Mouse (Mus musculus) urinary bladder, postnatal 10 days (tissue): ENCODE data around the gene Gp9.
"Not testable (repeated sequence)": the region's sequence is repeated elsewhere in the genome, so short reads cannot be mapped to it uniquely, and the experiment has no call there.

Source experiments
- DNase-seq: peaks from one replicate; pipeline ENCODE4 v3.0.0; 2022; ENCODE audit warnings: low spot score

Gene Gp9

DNA sequence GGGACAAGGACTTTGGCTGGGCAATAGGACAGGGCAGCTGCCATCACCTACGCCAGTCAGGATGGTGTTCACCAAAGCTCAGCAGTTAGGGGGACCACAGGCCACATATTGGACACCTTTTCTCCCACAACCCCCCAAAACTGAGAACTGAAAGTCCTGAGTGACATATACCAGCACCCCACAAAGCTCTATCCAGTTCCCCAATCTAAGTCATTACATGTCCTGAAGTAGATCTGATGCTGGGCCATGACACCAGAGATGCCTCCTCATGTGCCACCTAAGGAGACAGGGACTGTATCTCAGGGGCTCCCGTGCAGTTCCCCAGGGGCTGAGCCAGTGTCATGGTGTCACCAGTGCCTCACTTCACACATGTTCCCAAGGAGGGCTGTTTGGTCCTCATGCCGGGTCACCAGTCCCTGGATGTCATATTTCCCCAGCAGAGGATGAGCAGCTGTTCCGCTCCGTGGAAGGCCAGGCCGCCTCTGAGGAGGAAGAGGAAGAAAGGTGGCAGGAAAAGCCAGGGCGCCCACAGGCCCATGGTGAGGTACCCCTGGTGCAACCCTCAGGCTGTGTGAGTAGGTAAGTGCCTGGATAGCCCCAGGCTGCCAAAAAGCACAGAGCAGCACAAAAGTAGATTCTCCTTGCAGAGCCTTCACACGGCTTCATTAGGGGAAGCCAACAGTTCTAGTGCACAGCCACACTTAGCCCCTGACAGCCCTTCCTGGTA lies 27.5 kb upstream of the Gp9 start:
- no peak for DNase-seq

DNA sequence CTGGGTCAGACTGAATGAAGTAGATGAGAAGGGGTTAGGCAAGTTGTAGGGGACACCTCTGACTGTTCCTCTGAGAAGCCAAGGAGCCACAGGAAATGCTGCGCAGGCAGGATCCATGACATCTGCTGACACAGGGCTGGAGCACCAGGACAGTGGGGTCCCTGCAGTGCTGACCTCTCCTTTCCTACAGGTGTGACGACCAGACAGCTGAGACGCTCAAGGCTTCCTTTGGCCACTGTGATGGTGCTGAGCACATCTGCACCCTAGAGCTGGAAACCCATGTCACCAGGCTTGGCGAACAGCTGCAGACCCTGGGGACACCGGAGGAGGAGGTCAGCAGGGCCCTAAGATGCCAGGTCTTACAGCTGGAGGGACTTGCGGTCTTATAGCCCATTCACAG lies 26.3 kb upstream of the Gp9 start:
- no peak for DNase-seq

DNA sequence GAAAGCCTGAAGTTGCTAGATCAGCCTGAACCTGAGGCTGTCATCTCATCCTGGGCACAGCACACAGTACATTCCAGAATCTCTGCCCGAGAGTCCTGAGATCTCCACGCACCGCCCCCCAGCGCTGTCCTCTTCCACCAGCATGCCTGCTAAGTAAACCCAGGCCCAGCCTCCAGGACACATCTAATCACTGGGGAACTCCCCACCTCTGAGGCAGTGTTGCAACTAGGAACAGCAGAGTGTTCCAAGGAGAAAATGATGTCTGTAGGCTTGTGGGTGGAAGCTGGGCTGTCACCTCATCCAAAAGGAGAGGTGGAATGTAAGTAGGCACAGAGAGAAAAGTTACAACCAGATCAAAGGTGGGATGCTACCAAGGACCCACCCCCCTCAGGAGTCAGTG lies 22.7 kb upstream of the Gp9 start:
- no peak for DNase-seq

DNA sequence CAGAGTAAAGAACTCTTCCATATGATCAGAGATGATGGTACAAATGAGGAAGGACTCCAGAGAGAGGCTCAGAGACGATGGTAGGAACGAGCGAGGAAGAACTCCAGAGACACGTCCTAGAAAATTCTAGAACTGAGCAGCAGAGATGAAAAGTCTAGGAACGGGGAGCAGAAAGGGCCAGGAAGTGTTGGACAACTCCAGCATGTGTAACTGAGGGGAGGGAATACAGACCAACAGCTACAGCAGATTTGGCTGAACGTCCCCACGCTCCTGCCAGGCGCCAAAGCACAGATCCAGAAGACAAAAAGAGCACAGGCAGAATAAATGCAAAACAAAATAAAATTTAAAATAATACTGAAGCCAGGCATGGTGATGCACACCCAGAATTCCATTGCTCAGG lies 21.0 kb upstream of the Gp9 start:
- no peak for DNase-seq

DNA sequence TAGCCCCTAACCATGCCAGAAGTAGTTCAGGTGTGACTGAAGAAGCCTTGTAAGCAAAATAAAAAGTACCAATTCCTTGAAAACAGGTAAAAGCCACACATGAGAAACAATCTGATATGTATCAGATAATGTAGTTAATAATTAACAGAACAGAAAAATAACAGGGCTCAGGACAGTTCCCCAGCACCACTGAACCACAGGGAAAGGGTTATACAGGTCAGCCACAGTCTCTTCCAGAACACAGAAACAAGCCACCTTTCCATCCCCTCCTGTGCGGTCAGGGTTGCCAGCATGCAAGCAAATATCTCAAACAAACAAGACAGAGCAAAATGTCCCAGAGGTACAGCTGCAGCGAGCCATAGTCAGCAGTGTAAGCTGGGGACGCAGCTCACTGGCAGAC lies 18.5 kb upstream of the Gp9 start:
- DNase-seq, result no peak

DNA sequence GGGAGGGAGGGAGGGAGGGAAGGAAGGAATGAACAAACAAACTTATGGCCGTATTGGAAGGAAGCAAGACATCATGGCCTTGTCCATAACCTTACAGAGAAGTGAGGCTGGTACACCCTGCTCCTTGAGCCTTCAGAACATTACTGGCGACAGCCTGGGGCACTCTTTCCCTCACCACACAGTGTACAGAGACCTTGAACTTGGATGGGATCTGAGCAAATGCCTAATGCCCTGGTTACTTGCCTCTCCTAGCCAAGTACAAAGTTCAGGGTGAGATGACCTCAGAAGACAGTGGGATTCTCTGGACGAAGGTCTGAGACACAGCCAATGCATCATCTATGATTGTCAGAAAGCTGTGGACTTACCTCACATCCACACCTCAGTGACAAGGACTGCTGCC lies 18.0 kb upstream of the Gp9 start:
- no peak for DNase-seq

DNA sequence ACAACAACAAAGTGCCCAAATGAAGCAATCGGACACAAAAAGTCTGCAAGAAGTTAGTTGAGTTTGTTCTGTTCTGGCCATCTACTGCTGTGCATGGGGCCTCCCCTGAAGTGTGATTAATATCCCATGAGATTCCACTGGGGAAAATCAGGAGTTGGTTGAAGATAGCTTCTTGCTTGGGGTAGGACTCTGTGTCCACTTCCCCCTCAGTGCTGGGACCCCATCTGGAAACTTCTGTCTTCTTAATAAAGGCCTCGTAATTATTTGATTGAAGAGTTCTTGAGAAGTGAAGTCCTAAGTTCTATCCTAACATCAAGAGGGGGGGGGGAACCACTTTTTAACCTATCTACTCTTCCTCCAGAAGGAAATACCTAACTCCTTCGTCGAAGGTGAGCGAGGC lies 15.7 kb upstream of the Gp9 start:
- no peak for DNase-seq

DNA sequence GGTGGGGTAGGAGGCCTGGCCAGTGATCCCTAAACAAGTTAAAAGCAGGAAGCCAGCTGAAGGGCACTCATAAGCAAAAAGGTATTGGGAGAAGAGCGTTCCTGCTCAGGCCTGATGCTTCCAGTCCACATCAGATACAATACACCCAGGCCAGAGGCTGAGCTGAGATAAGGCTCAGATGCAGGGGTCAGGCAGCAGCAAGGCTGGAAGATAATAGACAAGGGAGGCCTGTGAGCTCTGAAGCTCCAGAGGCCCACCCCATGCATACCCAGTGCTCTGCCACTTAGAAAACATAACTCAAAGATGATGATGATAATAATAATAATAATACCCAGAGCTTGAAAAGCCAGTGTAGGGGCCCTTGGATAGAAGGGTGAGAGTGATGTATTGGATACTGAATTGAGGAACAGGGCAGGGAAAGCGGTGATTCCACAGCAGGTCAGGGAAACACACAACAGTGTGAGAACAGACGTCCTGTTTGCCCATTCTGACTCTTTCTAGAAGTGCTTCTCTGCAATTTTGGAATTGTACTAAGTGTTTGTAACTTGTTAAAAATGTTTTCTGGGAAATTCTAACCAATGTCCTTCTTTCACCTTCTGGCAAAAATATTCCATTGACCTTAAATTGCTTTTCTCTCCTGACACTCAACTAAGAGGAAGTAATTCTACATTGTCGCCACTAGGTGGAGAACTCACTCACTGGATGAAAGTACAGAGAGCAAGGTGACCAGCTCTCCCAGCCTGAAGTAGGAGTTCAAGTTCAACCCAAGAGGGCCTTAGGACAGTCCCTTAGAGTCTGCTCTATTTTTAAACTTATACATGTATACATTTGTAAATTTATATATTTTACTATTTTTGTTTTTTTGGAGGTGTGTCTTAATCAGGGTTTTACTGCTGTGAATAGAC lies 14.2 kb upstream of the Gp9 start:
- DNase-seq, result no peak

DNA sequence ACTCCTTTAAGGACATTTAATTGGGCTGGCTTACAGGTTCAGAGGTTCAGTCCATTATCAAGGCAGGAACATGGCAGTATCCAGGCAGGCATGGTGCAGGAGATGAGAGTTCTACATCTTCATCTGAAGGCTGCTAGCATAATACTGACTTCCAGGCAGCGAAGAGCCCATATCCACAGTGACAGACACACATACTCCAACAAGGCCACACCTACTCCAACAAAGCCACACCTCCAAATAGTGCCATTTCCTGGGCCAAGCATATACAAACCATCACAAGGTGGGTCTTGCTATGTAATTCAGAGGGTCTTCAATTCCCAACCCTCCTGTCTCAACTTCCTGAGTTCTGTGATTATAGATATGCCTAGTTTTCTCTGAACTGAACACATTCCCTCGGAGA lies 13.6 kb upstream of the Gp9 start:
- not testable (repeated sequence) for DNase-seq

DNA sequence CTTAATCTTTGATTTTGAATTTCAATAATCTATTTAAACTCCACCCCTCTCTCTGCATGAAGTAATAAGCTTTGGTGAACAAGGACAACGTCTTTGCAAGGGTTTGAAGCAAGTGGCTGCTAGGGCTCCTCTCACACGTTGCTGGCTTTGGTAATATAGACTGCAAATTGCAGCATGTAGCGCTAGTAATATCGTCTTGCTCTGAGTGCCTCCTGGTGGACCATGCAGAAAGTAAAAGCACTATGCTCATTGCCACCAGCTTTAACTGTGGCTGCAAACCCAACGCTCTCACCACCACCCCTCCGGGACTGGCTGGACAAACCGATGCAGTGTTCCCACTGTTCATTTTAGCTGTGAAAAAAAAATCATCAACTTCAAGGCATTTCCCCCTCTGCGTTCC lies 7.2 kb upstream of the Gp9 start:
- DNase-seq, result no peak

DNA sequence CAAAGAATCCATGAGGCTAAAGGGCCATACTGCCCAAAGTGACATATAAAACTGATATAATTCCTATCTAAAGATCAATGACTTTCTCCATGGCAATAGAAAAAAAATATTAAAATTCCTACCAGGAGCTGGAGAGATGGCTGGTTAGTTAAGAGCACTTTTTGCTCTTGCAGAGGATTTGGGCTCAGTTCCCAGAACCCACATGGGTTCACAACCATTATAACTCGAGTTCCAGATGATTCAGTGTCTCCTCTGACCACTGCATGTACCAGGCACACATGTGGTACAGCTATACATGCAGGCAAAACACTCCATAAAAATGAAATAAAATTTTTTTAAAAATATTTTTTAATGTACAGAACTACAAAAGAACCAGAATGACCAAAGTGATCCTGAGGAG lies 3.4 kb upstream of the Gp9 start:
- no peak for DNase-seq

DNA sequence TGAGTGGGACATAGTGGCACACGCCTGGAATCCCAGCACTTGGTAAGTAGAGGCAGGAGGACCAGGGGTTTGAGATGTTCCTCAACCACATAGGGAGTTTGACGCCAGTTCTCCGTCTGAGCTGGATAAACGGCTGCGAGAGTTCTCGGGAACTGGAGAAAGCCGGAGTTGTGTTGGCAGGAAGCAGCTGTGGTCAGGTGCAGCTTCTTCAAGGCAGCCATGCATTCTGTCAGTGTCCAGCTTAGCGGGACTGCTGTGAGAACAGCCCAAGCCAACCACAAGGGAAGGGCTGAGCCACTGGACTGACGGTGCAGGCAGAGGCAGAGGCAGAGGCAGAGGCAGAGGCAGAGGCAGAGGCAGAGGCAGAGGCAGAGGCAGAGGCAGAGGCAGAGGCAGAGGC lies 3.0 kb upstream of the Gp9 start:
- DNase-seq, result no peak

DNA sequence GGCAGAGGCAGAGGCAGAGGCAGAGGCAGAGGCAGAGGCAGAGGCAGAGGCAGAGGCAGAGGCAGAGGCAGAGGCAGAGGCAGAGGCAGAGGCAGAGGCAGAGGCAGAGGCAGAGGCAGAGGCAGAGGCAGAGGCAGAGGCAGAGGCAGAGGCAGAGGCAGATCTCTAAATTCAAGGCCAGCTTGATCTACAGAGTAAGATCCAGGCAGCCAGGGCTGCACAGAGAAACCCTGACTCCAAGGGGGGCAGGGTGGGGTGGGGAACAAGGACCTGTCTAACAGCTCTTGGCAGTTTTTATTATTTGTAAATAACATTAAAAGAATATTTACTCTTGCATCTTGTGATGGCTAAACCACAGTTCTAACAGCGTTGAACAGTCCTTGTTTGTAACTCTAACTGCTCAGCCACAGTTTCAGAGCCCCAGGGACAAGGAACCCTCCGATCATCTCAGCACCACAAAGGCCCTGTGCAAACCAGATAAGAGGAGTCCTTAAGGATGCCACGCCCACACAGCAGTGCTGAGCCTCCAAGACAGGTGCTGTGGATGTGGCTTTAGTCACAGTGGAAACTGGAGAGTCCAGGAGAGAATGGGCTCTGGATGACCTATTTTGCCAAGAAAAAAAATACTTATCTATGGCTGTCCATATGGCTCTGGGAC lies 2.2 kb upstream of the Gp9 start:
- no peak for DNase-seq

DNA sequence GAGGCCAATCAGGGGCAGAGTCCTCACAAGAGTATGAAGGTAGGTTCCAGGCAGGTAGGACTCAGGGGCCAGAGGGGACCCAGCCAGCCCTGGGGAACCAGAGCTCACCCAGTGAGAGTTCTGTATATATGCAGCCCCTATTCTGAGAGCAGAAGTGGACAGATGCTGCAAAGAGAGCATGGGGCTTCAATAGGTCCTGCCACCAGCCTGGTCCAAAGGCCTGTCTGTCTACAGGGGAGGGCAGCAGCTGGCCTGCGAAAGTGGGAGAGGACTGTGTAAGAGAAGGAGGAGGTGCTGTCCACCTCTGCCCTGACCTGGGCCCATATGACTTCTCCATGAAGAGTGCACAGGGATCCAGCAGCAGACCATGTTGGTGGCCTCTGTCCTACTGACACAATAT lies 1.2 kb upstream of the Gp9 start:
- no peak for DNase-seq

DNA sequence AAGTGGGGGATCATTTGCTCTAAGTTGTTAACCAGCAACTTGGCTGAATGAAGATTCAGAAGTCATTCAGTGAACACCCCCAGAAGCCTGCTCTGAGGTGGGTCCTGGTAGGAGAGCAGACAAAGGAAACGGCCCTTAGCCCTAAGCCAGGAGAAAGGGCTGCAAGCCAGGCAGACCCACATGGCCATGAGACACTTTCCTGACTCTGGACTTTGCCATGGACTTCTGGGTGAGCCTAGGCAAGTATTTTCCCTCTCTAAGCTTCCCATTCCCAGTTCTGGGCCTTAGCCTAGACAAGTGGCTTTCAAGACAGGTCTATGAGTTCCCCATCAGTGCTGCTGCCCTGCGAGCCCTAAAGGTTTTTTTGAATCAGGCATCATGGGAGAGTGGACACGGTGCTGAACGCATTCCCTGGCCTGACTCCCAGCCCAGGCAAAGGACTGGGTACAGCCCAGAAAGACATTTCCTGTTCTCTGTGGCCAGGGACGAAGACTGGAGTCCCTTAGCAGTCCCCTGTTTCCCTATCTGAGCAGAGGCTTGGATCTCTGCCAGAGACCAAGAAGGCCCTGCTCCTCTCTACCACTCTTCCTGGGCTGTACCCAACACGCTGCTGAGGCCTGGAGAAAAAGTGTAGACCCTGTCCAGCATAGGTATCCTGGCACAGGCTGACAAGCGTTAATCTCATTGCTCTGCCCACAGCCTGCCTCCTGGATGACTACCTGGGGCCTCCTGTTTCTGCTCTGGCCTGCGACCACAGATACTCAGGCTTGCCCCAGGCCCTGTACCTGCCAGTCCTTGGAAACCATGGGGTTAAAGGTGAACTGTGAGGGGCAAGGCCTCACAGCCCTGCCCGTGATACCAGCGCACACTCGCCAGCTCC lies 662 bp downstream of the Gp9 start:
- DNase-seq, result no peak

DNA sequence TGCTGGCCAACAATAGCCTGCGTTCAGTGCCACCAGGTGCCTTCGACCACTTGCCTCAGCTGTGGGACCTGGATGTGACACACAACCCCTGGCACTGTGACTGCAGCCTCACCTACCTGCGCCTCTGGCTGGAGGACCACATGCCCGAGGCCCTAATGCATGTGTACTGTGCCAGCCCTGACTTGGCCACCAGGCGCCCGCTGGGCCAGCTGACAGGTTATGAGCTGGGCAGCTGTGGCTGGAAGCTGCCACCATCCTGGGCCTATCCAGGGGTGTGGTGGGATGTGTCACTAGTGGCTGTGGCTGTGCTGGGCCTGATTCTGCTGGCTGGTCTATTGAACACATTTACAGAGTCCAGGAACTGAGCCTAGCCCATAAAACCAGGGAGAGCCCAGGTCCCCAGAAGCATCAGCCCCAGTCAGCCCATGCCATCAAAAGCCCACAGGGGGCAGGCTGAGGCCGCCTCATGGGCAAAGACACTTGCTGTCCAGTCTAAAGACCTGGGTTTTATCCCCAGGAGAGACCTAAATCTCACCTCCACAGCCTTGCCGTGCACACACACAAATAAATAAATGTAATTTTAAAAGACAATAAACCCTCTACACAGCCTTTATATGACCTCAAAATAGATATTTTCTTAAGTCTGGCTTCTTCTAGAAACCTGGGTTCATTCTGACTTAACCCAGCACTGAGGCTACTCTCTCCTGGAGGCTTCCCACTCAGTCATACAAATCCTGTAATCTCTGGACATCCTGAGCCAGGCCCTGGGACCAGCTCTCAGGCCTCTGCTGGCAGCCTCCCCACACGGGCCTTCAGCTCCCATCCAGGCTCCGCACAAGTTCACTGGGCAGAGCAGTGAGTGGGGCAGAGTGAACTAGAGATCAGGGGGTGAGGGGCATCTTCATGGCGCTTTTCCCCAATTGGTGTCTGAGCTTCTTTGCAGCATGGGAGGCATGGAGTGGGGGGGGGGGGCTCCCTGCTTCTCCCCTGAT lies 1.6 kb downstream of the Gp9 start:
- no peak for DNase-seq

DNA sequence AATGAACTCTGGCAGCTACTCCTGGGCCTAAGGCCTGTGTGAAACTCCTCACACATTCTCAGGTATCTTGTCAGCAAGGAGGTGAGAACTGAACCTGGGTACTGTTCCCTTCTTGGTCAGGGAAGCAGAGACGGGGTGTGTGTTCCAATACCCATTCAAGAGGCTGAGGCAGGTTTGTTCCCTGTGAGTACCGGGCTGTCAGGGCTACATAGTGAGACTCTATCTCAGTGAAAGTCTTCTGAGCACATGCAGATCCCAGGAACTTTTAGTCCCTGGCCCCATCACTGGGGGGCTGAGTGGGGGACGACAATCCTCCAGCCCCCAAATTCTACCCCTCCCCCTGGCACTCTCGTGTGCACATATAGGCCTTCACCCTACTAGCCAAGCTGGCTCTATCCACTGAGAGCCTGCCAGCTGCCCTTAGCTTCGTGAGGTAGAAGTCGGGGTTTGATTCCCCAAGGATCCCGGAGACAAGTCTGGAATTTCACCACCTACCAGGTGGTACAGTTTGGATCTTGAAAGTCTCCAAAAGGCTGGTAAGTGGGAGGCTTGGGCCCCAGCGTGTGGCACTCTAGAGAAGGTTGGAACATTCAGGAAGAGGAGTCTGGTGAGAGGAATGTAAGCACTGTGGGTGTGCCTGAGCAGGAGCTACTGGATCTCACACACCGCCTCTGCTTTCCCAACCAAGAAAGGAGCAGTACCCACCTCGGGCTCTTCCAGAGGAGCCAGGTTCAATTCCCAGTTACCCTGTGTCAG lies 2.9 kb downstream of the Gp9 start:
- DNase-seq, result no peak

DNA sequence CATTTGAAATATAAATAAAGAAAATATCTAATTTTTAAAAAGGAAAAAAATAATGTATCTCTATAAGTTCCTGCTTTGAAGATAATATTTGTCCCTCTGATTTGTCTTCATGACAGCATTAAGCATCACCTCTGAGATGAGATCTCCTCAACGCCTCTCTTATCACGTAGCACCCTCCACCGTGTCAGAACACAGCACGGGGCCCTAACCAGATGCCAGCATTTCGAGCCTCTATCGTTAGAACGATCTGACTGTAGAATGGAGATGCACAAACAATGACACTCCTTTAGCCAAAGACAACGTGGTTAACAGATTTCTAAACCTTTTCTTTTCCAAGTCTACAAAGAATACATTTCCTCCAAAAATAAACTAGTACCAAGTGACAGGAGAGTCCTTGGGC lies 6.2 kb downstream of the Gp9 start:
- DNase-seq, result no peak

DNA sequence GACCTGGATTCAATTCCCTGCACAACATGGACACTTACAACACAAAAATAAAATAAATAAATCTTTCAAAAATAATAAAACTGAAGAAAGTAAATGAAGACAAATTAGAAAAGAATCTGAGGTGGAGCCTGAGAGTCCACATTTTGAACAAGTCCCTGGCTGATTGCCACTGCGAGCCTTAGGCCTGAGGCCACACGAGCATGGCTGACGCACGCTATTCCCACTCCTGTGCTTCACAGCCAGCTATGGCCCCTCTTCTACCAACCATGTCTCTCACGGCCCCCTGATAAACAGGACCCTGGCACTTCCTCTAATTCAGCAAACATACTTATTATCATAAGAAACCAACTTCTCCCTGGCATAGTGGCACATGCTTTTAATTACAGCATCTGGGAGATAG lies 8.7 kb downstream of the Gp9 start:
- DNase-seq, result no peak
